Mouse (Mus musculus) spleen, embryonic (tissue): ENCODE data around the gene Cfap70.

Source experiments
- CTCF ChIA-PET: fragments of 350-600 bp; sonication (Branson Sonifier 250); formaldehyde crosslinking; loops from one replicate; lab custom pipeline; 2022; lab: Charles Lee

The Cfap70 gene

GRCm38 (mm10) chr14:20428593-20428992, 23.4 kb downstream of the Cfap70 start:
- CTCF ChIA-PET, result no interaction called here

- CTCF ChIA-PET, result no interaction called here
Measured at GRCm38 (mm10) chr14:20423046-20423445, 29.0 kb downstream of the Cfap70 start.

GRCm38 (mm10) chr14:20422257-20422656, 29.8 kb downstream of the Cfap70 start:
- CTCF ChIA-PET, result no interaction called here

- CTCF ChIA-PET, result no interaction called here
Measured at GRCm38 (mm10) chr14:20400071-20400470, 52.0 kb downstream of the Cfap70 start.

GRCm38 (mm10) chr14:20398864-20399263, 53.2 kb downstream of the Cfap70 start:
- CTCF ChIA-PET, result interaction anchor here (0.8 kb wide), 1 partner anchor 509 kb away, joined by 3 read pairs; no protein-coding TSS in a partner anchor

- CTCF ChIA-PET, result no interaction called here
Measured at GRCm38 (mm10) chr14:20397220-20397619, 54.8 kb downstream of the Cfap70 start.

GRCm38 (mm10) chr14:20393205-20393913, 58.7 kb downstream of the Cfap70 start, which contains the start of gene Mrps16:
Gene Mrps16 (minus strand): TSS chr14:20393634.
- CTCF ChIA-PET, result interaction anchor here (0.6 to 2.8 kb wide), 5 partner anchors 11 to 144 kb away, joined by 3 to 12 read pairs (median 4); partner anchors contain the start of genes Ecd and Fam149b

- CTCF ChIA-PET, result interaction anchor here (0.7 to 2.8 kb wide), 3 partner anchors 12 to 45 kb away, joined by 3 to 12 read pairs (median 3); partner anchors contain the start of genes Ecd and Fam149b
Measured at GRCm38 (mm10) chr14:20392326-20392725, 59.7 kb downstream of the Cfap70 start.

GRCm38 (mm10) chr14:20389446-20390079, 62.5 kb downstream of the Cfap70 start:
- CTCF ChIA-PET, result no interaction called here

GRCm38 (mm10) chr14:20388441-20389129, 63.4 kb downstream of the Cfap70 start, which contains the start of gene Dnajc9:
Gene Dnajc9 (minus strand): TSS chr14:20388910.
- CTCF ChIA-PET, result interaction anchor here (1.5 kb wide), 1 partner anchor 10 kb away, joined by 12 read pairs; no protein-coding TSS in a partner anchor

GRCm38 (mm10) chr14:20379753-20380430, 72.1 kb downstream of the Cfap70 start:
- CTCF ChIA-PET, result interaction anchor here (0.6 to 3.1 kb wide), 3 partner anchors 8 to 41 kb away, joined by 3 to 12 read pairs (median 12); partner anchors contain the start of gene Mrps16

- CTCF ChIA-PET, result interaction anchor here (0.6 to 3.1 kb wide), 4 partner anchors 9 to 30 kb away, joined by 3 to 12 read pairs (median 8); partner anchors contain the start of gene Mrps16
Measured at GRCm38 (mm10) chr14:20379087-20379640, 72.9 kb downstream of the Cfap70 start.

- CTCF ChIA-PET, result interaction anchor here (0.6 to 2.7 kb wide), 4 partner anchors 9 to 508 kb away, joined by 3 to 12 read pairs (median 4); no protein-coding TSS in a partner anchor
Measured at GRCm38 (mm10) chr14:20378313-20379061, 73.5 kb downstream of the Cfap70 start.

- CTCF ChIA-PET, result interaction anchor here (0.6 kb wide), 1 partner anchor 263 kb away, joined by 3 read pairs; no protein-coding TSS in a partner anchor
Measured at GRCm38 (mm10) chr14:20377112-20377521, 74.9 kb downstream of the Cfap70 start.

GRCm38 (mm10) chr14:20371854-20372253, 80.2 kb downstream of the Cfap70 start:
- CTCF ChIA-PET, result no interaction called here

GRCm38 (mm10) chr14:20370798-20371197, 81.2 kb downstream of the Cfap70 start:
- CTCF ChIA-PET, result interaction anchor here (0.5 kb wide), 1 partner anchor 14 kb away, joined by 3 read pairs; no protein-coding TSS in a partner anchor

- CTCF ChIA-PET, result no interaction called here
Measured at GRCm38 (mm10) chr14:20368271-20368670, 83.8 kb downstream of the Cfap70 start.

- CTCF ChIA-PET, result no interaction called here
Measured at GRCm38 (mm10) chr14:20363230-20363629, 88.8 kb downstream of the Cfap70 start.

- CTCF ChIA-PET, result interaction anchor here (0.6 to 1.2 kb wide), 4 partner anchors 9 to 264 kb away, joined by 3 to 13 read pairs (median 3); partner anchors contain the start of gene Mrps16
Measured at GRCm38 (mm10) chr14:20347991-20348541, 104.0 kb downstream of the Cfap70 start, which contains the start of the genes Ecd and Fam149b. Gene Ecd (minus strand): TSS chr14:20348121. Gene Fam149b (plus strand): TSS chr14:20348162.
